Mouse (Mus musculus) olfactory bulb, adult 2 months (tissue): ENCODE data around the gene Ubac2.

ENCODE experiments used
- CTCF ChIP-seq: fragments of 200-500 bp; IDR thresholded peaks from 2 replicates; pipeline ENCODE4 v1.5.1; 2012; ENCODE audit warnings: low read depth, mild to moderate bottlenecking, low read length, moderate library complexity; ENCODE audit not compliant: insufficient read depth
- POLR2A ChIP-seq: fragments of 200-500 bp; IDR thresholded peaks from 2 replicates; pipeline ENCODE4 v1.6.1; 2012; ENCODE audit warnings: mild to moderate bottlenecking, low read depth, low read length, moderate library complexity; ENCODE audit not compliant: insufficient read depth

GRCm38 (mm10) chr14:122047784-122048183 is 169.4 kb downstream of the Ubac2 start:
- TF ChIP-seq POLR2A (no peak), CTCF (no peak)
